Mouse (Mus musculus) CH12.LX (cell line): ENCODE results near the gene Lhfpl3. TPM values are rescaled to one million over a fixed set of nuclear protein-coding genes. Genes with fewer than 3 reads are reported as not detected.
A peak's percentile ranks its signal among the peaks of the same experiment; 100 is the strongest.

Experiments
- DNase-seq: peaks from one replicate; pipeline ENCODE4 v3.0.0-alpha.2; 2013; ENCODE audit errors: extremely low read depth
- H3K27ac ChIP-seq: 2 replicates; pipeline ENCODE4 v1.5.1; 2012; ENCODE audit warnings: low read depth, mild to moderate bottlenecking, control low read depth, moderate library complexity; ENCODE audit not compliant: insufficient read depth
- H3K27me3 ChIP-seq: replicated peaks from 2 replicates; pipeline ENCODE3; 2012; ENCODE audit warnings: inconsistent platforms
- H3K36me3 ChIP-seq, 2 experiments: replicated peaks in 1 of 2; 2 replicates each; pipeline versions ENCODE3 to v1.6.1; 2012; ENCODE audit warnings: inconsistent platforms in 1 of 2, low read length in 1 of 2, mild to moderate bottlenecking in 1 of 2, mixed read lengths in 1 of 2, moderate library complexity in 1 of 2; ENCODE audit not compliant: control insufficient read depth in 1 of 2, insufficient read depth in 1 of 2
- H3K4me1 ChIP-seq, 2 experiments: 2 replicates each; pipeline ENCODE4 v1.6.1; 2012; ENCODE audit warnings: inconsistent platforms in 1 of 2, moderate library complexity in 1 of 2; ENCODE audit not compliant: insufficient read depth in 2 of 2, control insufficient read depth in 1 of 2
- H3K4me2 ChIP-seq: 2 replicates; pipeline ENCODE4 v1.6.1; 2012; ENCODE audit warnings: low read depth, mild to moderate bottlenecking, control low read depth; ENCODE audit not compliant: poor library complexity, insufficient read depth, severe bottlenecking
- H3K4me3 ChIP-seq, 3 experiments: fragments of 150-350 bp in 1 of 3; sonication (generic) in 1 of 3; replicated peaks in 1 of 3; 2 replicates each; pipeline versions ENCODE3 to v1.5.1; 2011 to 2012; ENCODE audit warnings: low read depth in 2 of 3, low read length in 2 of 3, mild to moderate bottlenecking in 2 of 3, moderate library complexity in 2 of 3, control low read depth in 1 of 3, improper control_type of control experiment in 1 of 3, inconsistent platforms in 1 of 3, mixed read lengths in 1 of 3; ENCODE audit not compliant: poor library complexity in 1 of 3
- H3K79me2 ChIP-seq: replicated peaks from 2 replicates; pipeline ENCODE4 v1.6.1; 2012; ENCODE audit warnings: mild to moderate bottlenecking, moderate library complexity; ENCODE audit not compliant: control insufficient read depth, poor library complexity, insufficient read depth, severe bottlenecking; ENCODE audit errors: extremely low read depth
- H3K9ac ChIP-seq: 2 replicates; pipeline ENCODE4 v1.6.1; 2012; ENCODE audit warnings: low read depth, mild to moderate bottlenecking, control low read depth, moderate library complexity; ENCODE audit not compliant: insufficient read depth
- H3K9me3 ChIP-seq: replicated peaks from 2 replicates; pipeline ENCODE3; 2012; ENCODE audit warnings: low read length, inconsistent platforms, mixed read lengths
- CHD1 ChIP-seq: IDR thresholded peaks from 2 replicates; pipeline ENCODE4 v1.6.1; 2012; ENCODE audit warnings: low read depth, low read length, improper control_type of control experiment, inconsistent platforms
- CHD2 ChIP-seq: IDR thresholded peaks from 2 replicates; pipeline ENCODE4 v1.6.1; 2011; ENCODE audit warnings: low read length, improper control_type of control experiment
- CTCF ChIP-seq, 2 experiments: IDR thresholded peaks in 1 of 2; conservative IDR thresholded peaks in 1 of 2; 2 replicates each; pipeline ENCODE4 v1.5.1; 2011 to 2012; ENCODE audit warnings: low read depth in 2 of 2, low read length in 2 of 2, improper control_type of control experiment in 1 of 2, inconsistent platforms in 1 of 2, mild to moderate bottlenecking in 1 of 2, moderate library complexity in 1 of 2
- ELF1 ChIP-seq: IDR thresholded peaks from 2 replicates; pipeline ENCODE4 v1.6.1; 2014; ENCODE audit warnings: low read depth, mild to moderate bottlenecking, inconsistent platforms, low read length, improper control_type of control experiment
- EP300 ChIP-seq: IDR thresholded peaks from 2 replicates; pipeline ENCODE4 v1.6.1; 2011; ENCODE audit warnings: low read length, improper control_type of control experiment
- ETS1 ChIP-seq: conservative IDR thresholded peaks from 2 replicates; pipeline ENCODE4 v1.6.1; 2012; ENCODE audit warnings: low read depth, mild to moderate bottlenecking, inconsistent platforms, low read length, improper control_type of control experiment, moderate library complexity
- JUND ChIP-seq: conservative IDR thresholded peaks from 2 replicates; pipeline ENCODE4 v1.6.1; 2011; ENCODE audit warnings: low read depth, low read length, improper control_type of control experiment
- MAZ ChIP-seq: IDR thresholded peaks from 2 replicates; pipeline ENCODE4 v1.6.1; 2012; ENCODE audit warnings: low read depth, mild to moderate bottlenecking, inconsistent platforms, low read length, improper control_type of control experiment, moderate library complexity
- MEF2A ChIP-seq: IDR thresholded peaks from 2 replicates; pipeline ENCODE4 v1.6.1; 2014; ENCODE audit warnings: low read depth, mild to moderate bottlenecking, inconsistent platforms, low read length, improper control_type of control experiment, borderline replicate concordance
- MXI1 ChIP-seq: IDR thresholded peaks from 2 replicates; pipeline ENCODE4 v1.6.1; 2011; ENCODE audit warnings: mild to moderate bottlenecking, low read depth, low read length, improper control_type of control experiment
- NRF1 ChIP-seq: IDR thresholded peaks from 2 replicates; pipeline ENCODE4 v1.6.1; 2014; ENCODE audit warnings: low read depth, mild to moderate bottlenecking, inconsistent platforms, low read length, improper control_type of control experiment, moderate library complexity
- POLR2A ChIP-seq: IDR thresholded peaks from 2 replicates; pipeline ENCODE4 v1.6.1; 2011; ENCODE audit warnings: low read depth, mild to moderate bottlenecking, improper control_type of control experiment, low read length
- POLR2AphosphoS2 ChIP-seq: IDR thresholded peaks from 2 replicates; pipeline ENCODE4 v1.6.1; 2011; ENCODE audit warnings: low read depth, low read length, improper control_type of control experiment
- RAD21 ChIP-seq: IDR thresholded peaks from 2 replicates; pipeline ENCODE4 v1.6.1; 2011; ENCODE audit warnings: low read depth, mild to moderate bottlenecking, low read length, improper control_type of control experiment, moderate library complexity
- RCOR1 ChIP-seq: conservative IDR thresholded peaks from 2 replicates; pipeline ENCODE4 v1.6.1; 2012; ENCODE audit warnings: low read depth, mild to moderate bottlenecking, inconsistent platforms, low read length, improper control_type of control experiment
- SIN3A ChIP-seq: IDR thresholded peaks from 2 replicates; pipeline ENCODE4 v1.6.1; 2012; ENCODE audit warnings: low read length, improper control_type of control experiment, inconsistent platforms
- SMC3 ChIP-seq: IDR thresholded peaks from 2 replicates; pipeline ENCODE4 v1.6.1; 2011; ENCODE audit warnings: low read depth, low read length, improper control_type of control experiment
- TBP ChIP-seq: conservative IDR thresholded peaks from 2 replicates; pipeline ENCODE4 v1.6.1; 2011; ENCODE audit warnings: low read depth, low read length, improper control_type of control experiment
- USF1 ChIP-seq: IDR thresholded peaks from 2 replicates; pipeline ENCODE4 v1.6.1; 2014; ENCODE audit warnings: low read depth, mild to moderate bottlenecking, inconsistent platforms, low read length, improper control_type of control experiment
- USF2 ChIP-seq: conservative IDR thresholded peaks from 2 replicates; pipeline ENCODE4 v1.6.1; 2011; ENCODE audit warnings: low read depth, low read length, improper control_type of control experiment
- ZC3H11A ChIP-seq: IDR thresholded peaks from 2 replicates; pipeline ENCODE4 v1.6.1; 2012; ENCODE audit warnings: low read depth, mild to moderate bottlenecking, inconsistent platforms, low read length, improper control_type of control experiment
- ZMIZ1 ChIP-seq: IDR thresholded peaks from 2 replicates; pipeline ENCODE4 v1.6.1; 2012; ENCODE audit warnings: low read depth, mild to moderate bottlenecking, inconsistent platforms, low read length, improper control_type of control experiment
- dilution Hi-C: fragments of 300-500 bp; cut with MboI; formaldehyde crosslinking; loops from 2 replicates; pipeline ENCODE4 v1.14.3; 2020; ENCODE audit warnings: low sequenced_read_pairs; ENCODE audit not compliant: extremely low pct_unique_long_range_greater_than_20kb, extremely low pct_ligation_motif_present
- in situ Hi-C: fragments of 300-500 bp; cut with MboI; formaldehyde crosslinking; loops from 3 replicates; pipeline ENCODE4 v1.14.3; 2019; ENCODE audit warnings: low sequenced_read_pairs, low pct_ligation_motif_present, low pct_unique_long_range_greater_than_20kb, mixed read lengths
- polyA plus RNA-seq: library from polyadenylated mRNA; unstranded; fragments of >175 nt; gene quantifications from 2 replicates; pipeline ENCODE4 v1.2.1, GENCODE M21; 2012; ENCODE audit warnings: low read depth; ENCODE audit not compliant: insufficient read length
- total RNA-seq, 2 experiments: library from RNA; depleted of rRNA; stranded (reverse); fragments of 300-350 nt in 1 of 2; fragments of >200 nt in 1 of 2; gene quantifications; 2 replicates each; pipeline ENCODE4 v1.2.3; 2012 to 2014

Gene Lhfpl3
- total and polyA plus RNA-seq, 3 experiments = 0.08 to 0.11 TPM; not detected in 1

- H3K4me1 ChIP-seq = no peaks in the 10 kb centered on the region
- no peak overlapping the region for H3K27ac ChIP-seq
- TF ChIP-seq SIN3A = no peak
- TF ChIP-seq ELF1 = no peak
- TF ChIP-seq ZMIZ1 = no peak
- TF ChIP-seq ZC3H11A = no peak
- in situ Hi-C loops = no loop called here
- H3K4me3 ChIP-seq = no peak overlapping the region
- H3K27me3 ChIP-seq = no peaks in the 10 kb centered on the region
- H3K4me2 ChIP-seq = no peak overlapping the region
- H3K9ac ChIP-seq = no peak overlapping the region
- H3K79me2 ChIP-seq = no peaks in the 10 kb centered on the region
- peak; percentile 8 for DNase-seq
- dilution Hi-C loops = no loop called here
- H3K9me3 ChIP-seq = peaks cover 3% of the 10 kb centered on the region
- H3K36me3 ChIP-seq = no peaks in the 10 kb centered on the region
Observed at GRCm38 (mm10) chr5:23153210-23153609, 407.4 kb downstream of the Lhfpl3 start.

GRCm38 (mm10) chr5:23154439-23154838 is 408.6 kb downstream of the Lhfpl3 start:
- in situ Hi-C loops = no loop called here
- no peak overlapping the region for H3K9ac ChIP-seq
- no peaks in the 10 kb centered on the region for H3K27me3 ChIP-seq
- no peak for TF ChIP-seq MXI1
- no peak for TF ChIP-seq POLR2A
- TF ChIP-seq ETS1 = no peak
- peak; percentile 33 to 49; a peak in 2 of 4 replicates for TF ChIP-seq CTCF (conservative IDR thresholded peaks at IDR 0.05 in 1 of 2, IDR thresholded peaks at IDR 0.05 in 1 of 2; ENCODE audit: low read depth in 2 of 2, low read length in 2 of 2)
- peak; percentile 31; the same call in 1 of the 2 replicates for TF ChIP-seq SMC3
- peak; percentile 20 for TF ChIP-seq RAD21
- DNase-seq = peak; percentile 25
- no peaks in the 10 kb centered on the region for H3K4me1 ChIP-seq
- H3K36me3 ChIP-seq = no peaks in the 10 kb centered on the region
- no peak overlapping the region for H3K27ac ChIP-seq
- H3K4me2 ChIP-seq = no peak overlapping the region
- no peak overlapping the region for H3K4me3 ChIP-seq
- H3K9me3 ChIP-seq = peaks cover 3% of the 10 kb centered on the region
- no peaks in the 10 kb centered on the region for H3K79me2 ChIP-seq
- dilution Hi-C loops = no loop called here

DNA sequence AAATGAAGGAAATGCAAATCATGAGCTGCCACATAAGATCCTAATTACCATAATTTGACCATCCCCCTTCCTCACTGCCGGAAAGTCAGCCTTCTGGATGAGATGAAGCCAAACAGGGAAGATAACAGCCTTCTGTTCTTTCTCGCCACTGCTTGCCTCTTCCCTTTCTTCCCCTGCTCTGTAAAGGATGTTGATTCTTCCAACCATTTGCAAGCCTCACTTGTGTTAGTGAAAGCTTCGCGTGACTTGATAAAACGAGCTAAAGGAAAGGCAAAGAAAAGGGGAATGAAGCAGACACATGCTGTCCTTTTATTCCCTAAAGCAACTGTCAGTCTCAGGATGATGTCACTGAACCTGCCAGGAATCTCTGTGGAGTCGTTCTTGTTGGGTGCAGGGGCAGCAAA is 420.1 kb downstream of the Lhfpl3 start:
- H3K27me3 ChIP-seq = no peaks in the 10 kb centered on the region
- in situ Hi-C loops = no loop called here
- H3K4me2 ChIP-seq = no peak overlapping the region
- no peak for DNase-seq
- H3K9me3 ChIP-seq = no peaks in the 10 kb centered on the region
- H3K9ac ChIP-seq = no peak overlapping the region
- no peak overlapping the region for H3K4me3 ChIP-seq
- peaks cover 7 to 10% of the 10 kb centered on the region in 2 experiments; a peak in 3 of 4 replicates for H3K4me1 ChIP-seq
- TF ChIP-seq NRF1 = no peak
- no peak for TF ChIP-seq USF1
- no peak for TF ChIP-seq RCOR1
- no peak for TF ChIP-seq POLR2A
- TF ChIP-seq ZMIZ1 = no peak
- TF ChIP-seq ELF1 = no peak
- TF ChIP-seq ETS1 = no peak
- TF ChIP-seq SMC3 = no peak
- no peak for TF ChIP-seq SIN3A
- TF ChIP-seq CHD2 = no peak
- TF ChIP-seq USF2 = no peak
- no peak for TF ChIP-seq MEF2A
- TF ChIP-seq POLR2AphosphoS2 = no peak
- no peak for TF ChIP-seq CTCF (conservative IDR thresholded peaks at IDR 0.05 in 1 of 2, IDR thresholded peaks at IDR 0.05 in 1 of 2; ENCODE audit: low read depth in 2 of 2, low read length in 2 of 2)
- no peak for TF ChIP-seq MXI1
- no peak for TF ChIP-seq MAZ
- no peak for TF ChIP-seq EP300
- no peak for TF ChIP-seq JUND
- TF ChIP-seq TBP = no peak
- no peak for TF ChIP-seq CHD1
- no peak overlapping the region for H3K27ac ChIP-seq
- no peaks in the 10 kb centered on the region for H3K79me2 ChIP-seq
- no peaks in the 10 kb centered on the region for H3K36me3 ChIP-seq
- dilution Hi-C loops = no loop called here
